Comparison of ENCODE assay signal across 8 mouse cellular contexts in the genomic region with DNA sequence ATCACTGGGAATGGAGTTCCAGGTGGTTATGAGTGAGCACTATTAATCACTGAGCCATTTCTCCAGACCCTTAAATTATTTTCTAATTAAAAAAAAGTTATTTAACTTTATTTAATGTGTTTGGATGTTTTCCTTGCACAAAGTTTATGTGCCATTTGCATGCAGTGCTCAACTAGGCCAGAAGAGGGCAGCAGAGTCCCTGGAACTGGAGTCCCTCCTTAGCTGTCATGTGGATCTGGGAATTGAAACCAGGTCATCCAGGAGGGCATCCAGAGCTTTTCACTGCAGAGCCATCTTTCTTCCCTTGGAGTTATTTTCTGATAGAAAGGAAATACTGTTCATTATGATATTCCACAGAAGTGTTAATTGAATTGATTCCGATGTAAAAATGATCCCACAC.
DNase-seq lines count a peak whose midpoint lies in the region; ATAC-seq and TF ChIP-seq lines count a peak whose summit lies in the region.
"Had no signal": no experiment of that assay in that cellular context is flagged by ENCODE, and none has a peak within 500 bp of the region (broad histone marks: within the 10 kb centered on the region; RNA-seq: fewer than 3 reads in every experiment).

No protein-coding gene starts in this region.

- no peaks in the 10 kb centered on the region for H3K9me3 ChIP-seq in heart, postnatal 0 days (replicated peaks; ENCODE audit: control insufficient read depth, low read length)
- H3K9me3 ChIP-seq in liver, postnatal 0 days (ENCODE audit: low read length) = no peaks in the 10 kb centered on the region
- H3K9me3 ChIP-seq: heart, embryonic 13.5 days had no signal

- H3K36me3 ChIP-seq in heart, postnatal 0 days (replicated peaks; ENCODE audit: control insufficient read depth, insufficient read depth, low read length) = no peaks in the 10 kb centered on the region
- no peaks in the 10 kb centered on the region for H3K36me3 ChIP-seq in liver, postnatal 0 days (replicated peaks; ENCODE audit: insufficient read depth, low read length)
- H3K36me3 ChIP-seq in small intestine, adult 2 months (ENCODE audit: control insufficient read depth, insufficient read depth, low read length) = no peaks in the 10 kb centered on the region
- H3K36me3 ChIP-seq: heart, embryonic 13.5 days had no signal

- no peak for TF ChIP-seq POLR2A in small intestine, adult 2 months (IDR thresholded peaks at IDR 0.05; ENCODE audit: low read depth, low read length)

- no peak overlapping the region for H3K27ac ChIP-seq in heart, postnatal 0 days (ENCODE audit: low read depth)
- no peak overlapping the region for H3K27ac ChIP-seq in liver, postnatal 0 days (ENCODE audit: low read depth)
- no peak overlapping the region for H3K27ac ChIP-seq in small intestine, adult 2 months (ENCODE audit: insufficient read depth, low read depth, low read length)
- H3K27ac ChIP-seq: heart, embryonic 13.5 days had no signal

- peak; percentile 70 for TF ChIP-seq CTCF in heart, postnatal 0 days (IDR thresholded peaks at IDR 0.05; ENCODE audit: low read depth)
- peak; percentile 88 for TF ChIP-seq CTCF in liver, postnatal 0 days (IDR thresholded peaks at IDR 0.05; ENCODE audit: low read depth)
- peak; percentile 86; the same call in 1 of the 2 replicates for TF ChIP-seq CTCF in small intestine, adult 2 months (IDR thresholded peaks at IDR 0.05; ENCODE audit: extremely low read depth, insufficient read length, insufficient replicate concordance, low read depth, low read length)

- H3K4me1 ChIP-seq in heart, postnatal 0 days (ENCODE audit: control insufficient read depth, insufficient read depth) = no peaks in the 10 kb centered on the region
- H3K4me1 ChIP-seq in liver, postnatal 0 days (ENCODE audit: insufficient read depth) = no peaks in the 10 kb centered on the region; the same call in 1 of the 2 replicates
- H3K4me1 ChIP-seq in small intestine, adult 2 months (ENCODE audit: control insufficient read depth, insufficient read depth, insufficient read length, low read length) = no peaks in the 10 kb centered on the region

- H3K4me2 ChIP-seq in heart, postnatal 0 days (ENCODE audit: low read depth, low read length) = no peak overlapping the region
- no peak overlapping the region for H3K4me2 ChIP-seq in liver, postnatal 0 days (ENCODE audit: low read depth, low read length)
- H3K4me2 ChIP-seq: heart, embryonic 13.5 days had no signal

- 100% methylated on average over 1 of the region's 1 CpGs for WGBS in heart, postnatal 0 days
- WGBS in liver, postnatal 0 days (ENCODE audit: insufficient replicate concordance) = 88% methylated on average over 1 of the region's 1 CpGs
- 98% methylated on average over 1 of the region's 1 CpGs for WGBS in small intestine, adult 2 months

- no peak overlapping the region for H3K9ac ChIP-seq in heart, postnatal 0 days (replicated peaks; ENCODE audit: low read depth, low read length)
- H3K9ac ChIP-seq in liver, postnatal 0 days (replicated peaks) = no peak overlapping the region
- H3K9ac ChIP-seq: heart, embryonic 13.5 days had no signal

- peak; percentile 20 to 73 for DNase-seq in left cerebral cortex, adult 18-20 months (ENCODE audit: low spot score in 2 of 2)
- DNase-seq in left cerebral cortex, adult 11 months (ENCODE audit: low spot score) = no peak
- DNase-seq in MN1 (ENCODE audit: low spot score) = peak; percentile 63
- peak; percentile 19 for DNase-seq in c-Kit-negative CD71-positive TER-119-positive erythroid progenitor cells, embryonic 14.5 days (ENCODE audit: low read depth, low spot score)
- DNase-seq in heart, postnatal 0 days (ENCODE audit: low spot score) = peak; percentile 7
- peak; percentile 71 for DNase-seq in liver, postnatal 0 days

- TF ChIP-seq EP300 in heart, postnatal 0 days (IDR thresholded peaks at IDR 0.05; ENCODE audit: low read depth) = no peak
- TF ChIP-seq EP300 in liver, postnatal 0 days (IDR thresholded peaks at IDR 0.05; ENCODE audit: low read depth) = no peak

- H3K27me3 ChIP-seq in heart, postnatal 0 days (ENCODE audit: control insufficient read depth, insufficient read depth, low read length) = no peaks in the 10 kb centered on the region
- no peaks in the 10 kb centered on the region for H3K27me3 ChIP-seq in liver, postnatal 0 days (ENCODE audit: insufficient read depth, low read length)
- no peaks in the 10 kb centered on the region for H3K27me3 ChIP-seq in small intestine, adult 2 months (ENCODE audit: control insufficient read depth, insufficient read depth, low read length)
- H3K27me3 ChIP-seq: heart, embryonic 13.5 days had no signal

- no peak for ATAC-seq in heart, postnatal 0 days (ENCODE audit: insufficient read depth, low read depth)
- no peak for ATAC-seq in liver, postnatal 0 days

- no peak overlapping the region for H3K4me3 ChIP-seq in heart, postnatal 0 days (ENCODE audit: low read depth, low read length)
- no peak overlapping the region for H3K4me3 ChIP-seq in liver, postnatal 0 days (ENCODE audit: low read depth, low read length)
- no peak overlapping the region for H3K4me3 ChIP-seq in small intestine, adult 2 months (ENCODE audit: low read depth, low read length)
- H3K4me3 ChIP-seq: heart, embryonic 13.5 days had no signal
